Mouse (Mus musculus) layer of hippocampus, adult 9-11 months (tissue): ENCODE results near the gene Lsm11.

ENCODE experiments used
- DNase-seq: peaks from one replicate; pipeline ENCODE4 v3.0.0; 2022

Gene Lsm11

GRCm38 (mm10) chr11:45926640-45927082 lies 18.1 kb downstream of the Lsm11 start:
- peak; percentile 67 for DNase-seq

GRCm38 (mm10) chr11:45925436-45925835 lies 19.3 kb downstream of the Lsm11 start:
- no peak for DNase-seq

DNA sequence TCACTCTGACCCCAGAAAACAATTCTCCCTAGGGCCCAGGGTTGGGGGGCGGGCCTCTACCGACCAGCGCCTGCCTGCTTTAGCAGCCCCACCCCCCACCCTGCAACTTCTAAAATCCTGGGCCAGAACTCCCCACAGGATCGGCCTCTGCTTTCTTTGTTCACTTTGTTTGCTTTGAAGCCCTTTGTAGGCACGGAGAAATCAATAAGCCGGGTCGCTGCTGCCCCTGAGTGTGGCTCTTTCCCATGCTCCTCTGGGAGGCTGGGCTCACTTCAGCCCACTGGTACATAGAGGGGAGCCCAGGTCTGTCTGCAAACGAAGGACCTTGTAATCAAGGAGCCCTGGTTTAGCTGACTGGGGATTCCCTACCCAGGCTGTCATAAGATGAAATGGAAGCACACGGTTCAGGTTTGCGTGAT lies 23.2 kb downstream of the Lsm11 start:
- no peak for DNase-seq

GRCm38 (mm10) chr11:45921026-45921425 lies 23.7 kb downstream of the Lsm11 start:
- no peak for DNase-seq

GRCm38 (mm10) chr11:45918836-45919235 lies 25.9 kb downstream of the Lsm11 start:
- DNase-seq, result no peak

DNA sequence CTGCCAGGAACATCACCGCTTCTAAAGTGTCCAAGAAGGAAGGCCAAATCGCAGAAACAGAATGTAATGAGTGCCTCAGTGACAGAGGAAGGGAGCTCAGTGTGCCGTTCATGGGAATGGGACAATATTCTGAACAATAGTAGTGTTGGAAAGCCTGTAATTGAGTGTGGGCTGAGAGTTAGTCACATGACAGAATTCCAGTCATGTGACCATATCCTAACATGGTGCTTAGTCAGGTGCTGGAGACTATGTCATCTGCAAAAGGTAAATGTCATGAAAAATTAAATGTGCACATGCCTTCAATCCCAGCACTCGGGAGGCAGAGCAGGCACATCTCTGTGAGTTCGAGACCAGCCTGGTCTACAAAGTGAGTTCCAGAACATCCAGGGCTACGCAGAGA lies 26.7 kb downstream of the Lsm11 start:
- no peak for DNase-seq

DNA sequence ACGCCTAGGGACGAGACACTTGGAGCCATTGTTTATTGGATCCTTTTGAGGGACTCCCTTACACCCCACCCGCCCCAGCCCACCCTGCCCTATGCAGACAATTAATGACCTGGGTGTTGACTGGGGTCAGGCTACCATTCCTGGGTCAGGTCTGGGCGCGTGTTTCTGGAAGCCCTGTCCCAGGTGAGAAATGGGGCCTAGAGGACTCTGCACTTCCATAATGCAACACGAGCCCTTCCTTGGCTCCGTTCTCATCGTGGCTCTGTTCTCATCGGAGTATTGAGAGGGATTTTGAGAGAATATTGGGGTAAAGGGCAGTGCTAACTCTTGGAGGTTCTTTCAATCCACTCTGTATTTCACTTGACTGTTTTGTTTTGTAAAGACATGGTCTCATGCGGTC lies 28.5 kb downstream of the Lsm11 start:
- no peak for DNase-seq

DNA sequence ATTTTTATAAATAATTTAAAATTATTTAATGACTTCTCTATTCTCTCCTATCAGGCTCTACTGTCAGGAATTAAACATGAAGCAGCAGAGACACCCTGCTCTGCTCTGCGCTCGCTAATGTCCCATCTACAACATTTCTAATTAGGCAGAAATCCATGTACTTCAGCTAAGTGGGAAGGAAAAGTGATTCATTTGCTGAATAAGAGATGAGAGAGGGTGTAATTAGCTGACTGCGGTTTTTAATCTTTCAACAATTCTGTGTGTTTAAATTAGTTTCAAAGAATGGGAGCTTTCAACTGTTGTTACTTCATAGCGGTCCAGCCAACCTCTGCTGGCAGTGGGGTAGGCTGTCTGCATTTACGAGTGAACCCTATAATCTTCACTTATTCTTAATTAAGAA lies 34.0 kb downstream of the Lsm11 start:
- DNase-seq, result no peak

DNA sequence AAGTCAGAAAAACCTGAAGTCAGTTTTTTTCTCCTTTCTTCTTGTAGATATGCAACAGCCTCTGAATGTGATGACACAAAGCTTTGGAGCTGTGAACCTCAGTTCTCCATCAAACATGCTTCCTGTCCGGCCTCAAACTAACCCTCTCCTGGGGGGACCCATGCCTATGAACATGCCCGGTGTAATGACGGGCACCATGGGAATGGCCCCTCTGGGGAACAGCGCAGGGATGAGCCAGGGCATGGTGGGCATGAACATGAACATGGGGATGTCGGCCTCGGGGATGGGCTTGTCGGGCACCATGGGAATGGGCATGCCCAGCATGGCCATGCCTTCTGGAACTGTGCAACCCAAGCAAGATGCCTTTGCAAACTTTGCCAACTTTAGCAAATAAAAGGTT lies 35.8 kb downstream of the Lsm11 start:
- no peak for DNase-seq

- DNase-seq, result no peak
These were observed 36.7 kb downstream of the Lsm11 start for GRCm38 (mm10) chr11:45908070-45908469.

DNA sequence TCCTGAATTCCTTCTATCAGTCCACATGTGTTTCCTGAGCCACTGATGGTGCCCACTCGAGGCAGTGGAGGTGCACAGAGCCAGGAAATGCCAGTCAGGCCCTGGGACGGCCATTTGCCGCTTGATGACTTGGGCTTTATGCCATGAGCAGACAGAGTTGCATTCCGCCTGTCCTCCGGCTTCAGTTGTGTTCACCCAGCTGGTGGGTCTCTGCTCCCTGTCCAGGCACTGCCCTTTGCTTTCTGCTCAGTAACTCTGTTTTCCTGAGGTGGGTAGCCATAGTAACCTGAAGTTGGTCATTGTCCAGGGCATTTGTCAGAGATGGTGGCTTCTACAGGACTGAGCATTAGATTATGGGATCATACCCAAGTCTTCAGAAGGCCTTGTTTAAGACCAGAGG lies 37.4 kb downstream of the Lsm11 start:
- DNase-seq, result no peak

- DNase-seq, result no peak
These were observed 38.5 kb downstream of the Lsm11 start for GRCm38 (mm10) chr11:45906109-45906786.

- DNase-seq, result no peak
These were observed 44.3 kb downstream of the Lsm11 start for GRCm38 (mm10) chr11:45900233-45901015.

DNA sequence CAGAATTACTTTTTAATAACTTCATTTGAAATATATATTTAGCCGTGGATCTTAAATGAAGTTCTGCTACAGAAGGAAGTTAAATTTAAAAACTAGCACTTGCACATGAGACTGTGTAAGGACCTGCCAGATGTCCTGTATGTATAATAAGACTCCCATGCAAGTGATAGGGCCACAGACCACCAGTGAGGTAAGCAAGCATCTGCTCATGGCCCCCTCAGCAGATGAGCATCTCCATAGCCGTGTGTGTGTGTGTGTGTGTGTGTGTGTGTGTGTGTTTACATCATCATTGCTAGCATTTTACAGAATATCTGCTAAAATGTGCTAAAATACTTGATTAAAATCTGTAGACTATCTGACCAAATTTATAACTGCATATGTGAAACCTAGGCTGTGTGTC lies 47.3 kb downstream of the Lsm11 start:
- DNase-seq, result no peak

DNA sequence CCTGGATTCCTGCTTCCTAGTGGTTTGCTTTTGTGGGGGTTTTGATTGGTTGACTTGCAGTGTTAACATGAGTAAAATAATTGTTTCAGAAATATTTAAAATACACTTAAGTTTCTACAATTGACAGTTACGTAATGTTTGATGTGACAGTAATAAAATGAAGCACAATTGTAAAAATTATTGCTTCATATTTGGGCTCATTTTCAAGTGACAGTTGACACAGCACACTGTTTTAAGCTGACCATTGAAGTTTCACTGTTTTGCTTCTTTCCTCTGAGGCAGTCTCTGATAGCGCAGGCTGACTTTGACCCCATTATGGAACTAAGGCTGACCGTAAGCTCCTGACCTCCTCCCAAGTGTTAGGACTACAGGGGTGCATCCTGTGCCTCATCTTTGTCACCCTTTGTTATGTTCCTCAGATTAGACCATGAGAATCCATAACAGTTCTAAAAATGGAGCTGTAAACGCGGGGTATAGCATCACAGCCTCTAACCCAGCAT lies 51.8 kb downstream of the Lsm11 start:
- no peak for DNase-seq

- no peak for DNase-seq
These were observed 54.3 kb downstream of the Lsm11 start for GRCm38 (mm10) chr11:45890423-45890822.

DNA sequence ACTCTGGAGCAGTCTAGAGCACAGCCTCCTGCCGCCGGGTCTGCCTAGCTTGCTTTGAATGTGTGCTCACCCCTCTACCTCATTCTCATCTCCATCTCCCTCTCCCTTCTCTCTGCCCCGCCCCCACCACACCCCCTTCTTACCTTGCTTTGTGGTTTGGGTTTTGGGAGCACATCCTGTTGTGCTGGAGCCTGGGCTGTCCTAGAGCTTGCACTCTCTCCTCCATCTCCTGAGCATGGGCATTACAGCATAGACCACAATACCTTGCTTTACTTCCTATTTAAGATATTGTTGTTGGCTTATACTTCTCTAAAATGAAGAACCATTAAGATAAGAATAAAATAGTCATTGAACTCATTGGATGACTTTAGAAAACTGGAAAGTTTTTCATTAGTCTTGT lies 54.8 kb downstream of the Lsm11 start:
- no peak for DNase-seq

GRCm38 (mm10) chr11:45888471-45889030 lies 56.2 kb downstream of the Lsm11 start:
- DNase-seq, result no peak

DNA sequence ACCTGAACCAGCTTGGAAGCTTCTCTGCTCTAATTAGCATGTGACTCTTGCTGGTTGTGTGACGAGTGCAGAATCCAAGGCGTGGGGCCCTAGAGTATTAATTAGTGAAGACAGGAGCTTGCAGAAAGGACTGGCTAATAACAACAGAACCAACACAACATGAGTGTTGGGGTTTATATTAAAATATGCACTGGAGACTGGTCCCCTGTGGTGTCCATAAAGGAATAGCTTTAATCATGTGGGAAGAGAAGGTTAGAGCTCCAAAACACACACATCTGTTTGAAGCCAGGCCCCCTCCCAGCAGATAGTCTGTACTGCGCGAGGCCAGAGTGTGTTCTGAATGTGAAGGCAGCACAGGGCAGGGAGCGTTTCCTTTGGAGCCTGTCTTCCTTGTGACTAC lies 58.1 kb downstream of the Lsm11 start:
- no peak for DNase-seq

GRCm38 (mm10) chr11:45885606-45886230 lies 59.0 kb downstream of the Lsm11 start:
- DNase-seq, result no peak

GRCm38 (mm10) chr11:45884029-45884428 lies 60.7 kb downstream of the Lsm11 start:
- no peak for DNase-seq

GRCm38 (mm10) chr11:45883270-45883931 lies 61.3 kb downstream of the Lsm11 start:
- DNase-seq, result no peak

- DNase-seq, result no peak
These were observed 63.1 kb downstream of the Lsm11 start for GRCm38 (mm10) chr11:45881683-45882068.
